Mouse (Mus musculus) kidney, adult 2 months (tissue): ENCODE measurements around the gene Hmgxb4. TPM values are rescaled to one million over a fixed set of nuclear protein-coding genes. Genes with fewer than 3 reads are reported as not detected.
A peak's percentile ranks its signal among the peaks of the same experiment; 100 is the strongest.
"Not testable (repeated sequence)": the region's sequence is repeated elsewhere in the genome, so short reads cannot be mapped to it uniquely, and the experiment has no call there.

Source experiments
- DNase-seq: peaks from one replicate; pipeline ENCODE4 v3.0.0; 2021
- H3K27ac ChIP-seq: fragments of 200-500 bp; 2 replicates; pipeline ENCODE4 v1.5.1; 2012; ENCODE audit warnings: low read depth, low read length, control low read depth, inconsistent platforms; ENCODE audit not compliant: insufficient read depth
- H3K27me3 ChIP-seq: fragments of 200-500 bp; replicated peaks from 2 replicates; pipeline ENCODE4 v1.6.1; 2012; ENCODE audit warnings: mild to moderate bottlenecking, moderate library complexity, low read length, inconsistent platforms; ENCODE audit not compliant: control insufficient read depth, insufficient read depth
- H3K36me3 ChIP-seq: fragments of 200-500 bp; 2 replicates; pipeline ENCODE4 v1.6.1; 2012; ENCODE audit warnings: mild to moderate bottlenecking, moderate library complexity, low read length, inconsistent platforms; ENCODE audit not compliant: control insufficient read depth, insufficient read depth
- H3K4me1 ChIP-seq: fragments of 200-500 bp; 2 replicates; pipeline ENCODE4 v1.6.1; 2011; ENCODE audit warnings: low read length; ENCODE audit not compliant: control insufficient read depth, insufficient read depth
- H3K4me3 ChIP-seq: fragments of 200-500 bp; 2 replicates; pipeline ENCODE4 v1.5.1; 2011; ENCODE audit warnings: mild to moderate bottlenecking, low read depth, low read length, control low read depth; ENCODE audit not compliant: insufficient read depth
- CTCF ChIP-seq: fragments of 200-500 bp; conservative IDR thresholded peaks from 2 replicates; pipeline ENCODE4 v1.5.1; 2011; ENCODE audit warnings: low read depth, mild to moderate bottlenecking, control low read depth, low read length, moderate library complexity, mixed read lengths; ENCODE audit not compliant: insufficient read depth, insufficient read length
- POLR2A ChIP-seq: fragments of 200-500 bp; IDR thresholded peaks from one replicate; pipeline ENCODE4 v1.6.1; 2011; ENCODE audit warnings: low read depth, low read length, control low read depth
- WGBS: fragments of 180-500 bp; shearing (Covaris S2); methylation state at CpG from one replicate; pipeline ENCODE4 v1.1.7; 2018; 5-methylcytosine and 5-hydroxymethylcytosine counted together
- polyA plus RNA-seq: library from polyadenylated mRNA; depleted of rRNA; stranded (reverse); fragments of >200 nt; gene quantifications from 2 replicates; pipeline ENCODE4 v1.2.3, GENCODE M21; 2012; rRNA removed

Hmgxb4 gene
- polyA plus RNA-seq, result 13.3 and 13.7 TPM in 2 replicates

GRCm38 (mm10) chr8:74993081-74993474 lies at the start of gene Hmgxb4:
TSS of gene Hmgxb4 (plus strand) at chr8:74993356.
- Histone ChIP-seq H3K27me3 (no peaks in the 10 kb centered on the region), H3K36me3 (no peaks in the 10 kb centered on the region), H3K4me1 (peaks cover 4% of the 10 kb centered on the region), H3K27ac (peak within 1 kb of the TSS; percentile 59; the same call in 1 of the 2 replicates), H3K4me3 (peak within 1 kb of the TSS; percentile 98)
- DNase-seq, result no peak
- TF ChIP-seq CTCF, result no peak
- TF ChIP-seq POLR2A, result no peak
- WGBS, result 9% methylated on average over 8 of the region's 8 CpGs

DNA sequence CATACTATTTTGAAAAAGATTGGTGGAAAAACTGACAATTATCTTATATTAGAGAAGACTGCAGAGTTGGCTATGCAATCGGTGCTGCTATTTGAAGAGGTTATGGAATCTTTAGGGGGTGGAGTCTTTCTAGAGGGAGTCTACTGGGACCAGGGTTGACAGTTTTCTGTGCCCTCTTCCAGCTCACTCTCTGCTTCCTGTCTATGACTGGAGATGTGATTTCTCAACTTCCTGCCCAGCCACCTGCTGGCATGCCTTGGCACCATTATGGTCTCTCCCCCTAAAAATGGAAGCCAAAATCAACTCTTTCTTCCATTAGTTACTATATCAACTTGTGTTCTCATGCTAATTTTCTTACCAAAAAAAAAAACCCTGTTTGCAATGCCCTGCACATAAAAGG lies 43.7 kb upstream of the Hmgxb4 start:
- no peak for DNase-seq
- H3K27ac ChIP-seq, result no peak overlapping the region
- WGBS, result 78% methylated on average over 1 of the region's 1 CpGs

DNA sequence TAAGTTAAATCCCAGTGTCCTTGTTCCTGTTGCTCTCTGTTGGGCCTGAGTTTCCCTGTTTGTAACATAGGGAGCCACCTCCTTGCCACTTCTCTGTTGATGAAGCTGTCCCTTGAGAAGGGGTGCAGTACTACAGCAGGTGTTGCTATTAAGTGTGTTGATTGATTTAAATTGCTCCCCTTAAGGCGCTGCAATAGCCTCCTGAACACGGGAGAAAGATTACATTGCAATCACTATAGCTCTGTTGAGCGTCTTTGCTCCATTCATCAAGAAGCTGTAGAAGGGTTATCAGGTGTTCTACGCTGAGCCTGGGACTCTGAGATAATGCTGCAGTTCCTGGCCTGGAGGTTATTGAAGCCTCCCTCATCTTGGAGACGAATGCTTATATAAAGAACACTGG lies 29.2 kb upstream of the Hmgxb4 start:
- no peak for DNase-seq
- H3K27ac ChIP-seq, result no peak overlapping the region
- no peaks in the 10 kb centered on the region for H3K4me1 ChIP-seq
- H3K4me3 ChIP-seq, result no peak overlapping the region
- WGBS, result 64% methylated on average over 5 of the region's 5 CpGs
- H3K27me3 ChIP-seq, result no peaks in the 10 kb centered on the region
- no peaks in the 10 kb centered on the region for H3K36me3 ChIP-seq
- TF ChIP-seq POLR2A, result no peak
- TF ChIP-seq CTCF, result no peak

More for the DNA sequence above, 43.7 kb upstream of the Hmgxb4 start:
- H3K4me3 ChIP-seq, result no peak overlapping the region
- no peaks in the 10 kb centered on the region for H3K27me3 ChIP-seq
- H3K36me3 ChIP-seq, result no peaks in the 10 kb centered on the region
- no peak for TF ChIP-seq POLR2A
- no peak for TF ChIP-seq CTCF
- no peaks in the 10 kb centered on the region for H3K4me1 ChIP-seq

DNA sequence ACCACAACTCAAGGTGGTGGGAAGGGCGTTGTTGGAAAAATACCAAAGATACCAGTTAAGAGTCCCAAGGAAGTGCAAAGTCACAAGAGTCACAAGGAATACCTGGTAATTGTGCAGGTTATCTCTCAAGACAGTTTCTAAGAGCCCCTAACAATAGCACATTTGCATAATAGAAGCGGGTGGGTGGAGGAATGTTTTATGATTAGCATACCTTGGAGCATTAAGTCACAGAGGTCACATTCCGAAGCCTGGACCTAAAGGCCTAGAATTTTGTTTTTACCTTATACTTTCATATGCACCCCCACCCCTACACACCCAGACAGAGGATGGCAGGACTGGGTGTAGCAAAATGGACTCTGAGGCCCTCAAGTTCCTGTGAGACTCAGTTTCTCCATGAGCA lies 22.9 kb upstream of the Hmgxb4 start:
- H3K36me3 ChIP-seq, H3K4me3 ChIP-seq, DNase-seq, H3K4me1 ChIP-seq, H3K27me3 ChIP-seq, H3K27ac ChIP-seq: not testable (repeated sequence)
- WGBS, result 84% methylated on average over 3 of the region's 3 CpGs

- H3K27me3 ChIP-seq, result no peaks in the 10 kb centered on the region
- TF ChIP-seq CTCF, result no peak
- TF ChIP-seq POLR2A, result no peak
- H3K4me1 ChIP-seq, result no peaks in the 10 kb centered on the region
- no peaks in the 10 kb centered on the region for H3K36me3 ChIP-seq
- no peak for DNase-seq
- no peak overlapping the region for H3K27ac ChIP-seq
- no peak overlapping the region for H3K4me3 ChIP-seq
- 72% methylated on average over 4 of the region's 4 CpGs for WGBS
Observed at GRCm38 (mm10) chr8:74971636-74972035, 21.5 kb upstream of the Hmgxb4 start.

- DNase-seq, result no peak
- TF ChIP-seq POLR2A (no peak), CTCF (no peak)
- H3K4me1 ChIP-seq, result no peaks in the 10 kb centered on the region
- no peak overlapping the region for H3K4me3 ChIP-seq
- no peak overlapping the region for H3K27ac ChIP-seq
- H3K36me3 ChIP-seq, result no peaks in the 10 kb centered on the region
- H3K27me3 ChIP-seq, result no peaks in the 10 kb centered on the region
- 79% methylated on average over 7 of the region's 7 CpGs for WGBS
Observed at GRCm38 (mm10) chr8:74972322-74972883, 20.8 kb upstream of the Hmgxb4 start.

DNA sequence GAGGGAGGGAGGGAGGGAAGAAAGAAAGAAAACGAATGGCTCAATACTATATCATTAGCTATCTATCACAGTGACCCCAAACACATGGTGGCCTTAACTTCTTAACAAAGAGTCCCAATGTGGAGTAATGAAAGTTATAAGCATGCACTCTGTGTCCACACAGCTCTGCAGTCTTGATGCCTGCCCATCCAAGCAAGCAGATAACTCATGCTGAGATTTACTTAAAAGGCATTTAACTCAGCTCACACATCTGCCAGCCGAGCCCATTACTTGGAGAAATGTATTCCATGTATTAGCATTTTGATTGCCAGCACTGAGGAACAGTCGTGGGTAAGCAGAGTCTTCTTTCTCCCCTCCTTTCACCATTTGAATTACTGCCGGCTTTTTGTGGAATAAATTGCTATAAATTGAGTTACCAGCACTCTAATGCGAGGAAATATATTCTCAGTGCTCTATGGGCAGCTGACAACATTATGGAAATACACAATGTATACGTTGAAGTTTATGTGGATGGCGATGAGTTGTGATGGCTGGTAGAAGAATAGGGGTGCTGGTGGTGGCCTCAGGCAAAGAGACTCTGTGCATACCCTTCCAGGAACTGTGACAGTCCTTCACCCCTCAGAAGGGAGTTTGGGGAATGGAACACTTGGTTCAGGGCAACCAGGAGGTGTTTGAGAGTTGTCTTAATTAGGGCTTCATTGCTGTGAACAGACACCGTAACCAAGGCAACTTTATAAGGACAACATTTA lies 19.9 kb upstream of the Hmgxb4 start:
- TF ChIP-seq POLR2A (no peak), CTCF (no peak)
- H3K27me3 ChIP-seq, result no peaks in the 10 kb centered on the region
- H3K4me1 ChIP-seq, result no peaks in the 10 kb centered on the region
- WGBS, result 78% methylated on average over 8 of the region's 8 CpGs
- DNase-seq, result no peak
- no peaks in the 10 kb centered on the region for H3K36me3 ChIP-seq
- no peak overlapping the region for H3K4me3 ChIP-seq
- no peak overlapping the region for H3K27ac ChIP-seq

DNA sequence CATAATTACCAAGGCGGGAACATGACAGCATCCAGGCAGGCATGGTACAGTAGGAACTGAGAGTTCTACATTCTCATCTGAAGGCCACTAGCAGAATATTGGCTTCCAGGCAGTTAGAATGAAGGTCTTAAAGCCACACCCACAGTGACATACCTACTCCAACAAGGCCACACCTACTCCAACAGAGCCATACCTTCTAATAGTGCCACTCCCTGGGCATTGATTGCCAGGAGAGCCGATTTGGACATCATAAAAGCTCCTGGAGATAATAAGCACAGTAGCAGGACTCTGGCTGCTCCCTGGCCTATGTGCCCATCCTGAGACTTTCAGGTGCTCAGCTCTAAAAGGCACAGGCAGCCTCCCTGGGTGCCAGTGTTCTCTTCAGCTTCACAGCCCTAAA lies 19.3 kb upstream of the Hmgxb4 start:
- H3K4me1 ChIP-seq, result no peaks in the 10 kb centered on the region
- no peak for DNase-seq
- TF ChIP-seq POLR2A, result no peak
- TF ChIP-seq CTCF, result no peak
- H3K36me3 ChIP-seq, result no peaks in the 10 kb centered on the region
- H3K4me3 ChIP-seq, result no peak overlapping the region
- no peak overlapping the region for H3K27ac ChIP-seq
- 70% methylated on average over 2 of the region's 2 CpGs for WGBS
- no peaks in the 10 kb centered on the region for H3K27me3 ChIP-seq
